Mouse (Mus musculus) hindbrain, embryonic 14.5 days (tissue): ENCODE results near the gene Ugt3a1. TPM values are rescaled to one million over a fixed set of nuclear protein-coding genes. Genes with fewer than 3 reads are reported as not detected.

Experiments
- ATAC-seq: fragments of 200-750 bp; cut with Nextera tagmentation; 2 replicates; pipeline ENCODE4 v1.8.0; 2017; ENCODE audit warnings: moderate number of reproducible peaks, mild to moderate bottlenecking, moderate TSS enrichment, moderate library complexity; ENCODE audit not compliant: low FRiP score
- DNase-seq: peaks from one replicate; pipeline ENCODE4 v3.0.0-alpha.2; 2015; ENCODE audit warnings: low spot score
- H3K27ac ChIP-seq: fragments of 300-500 bp; sonication (generic); 2 replicates; pipeline ENCODE4 v1.5.1; 2014; ENCODE audit warnings: mild to moderate bottlenecking, moderate library complexity
- H3K27me3 ChIP-seq: fragments of 300-500 bp; sonication (generic); 2 replicates; pipeline ENCODE4 v1.6.1; 2014; ENCODE audit warnings: mild to moderate bottlenecking, low read length, mixed read lengths; ENCODE audit not compliant: control insufficient read depth, insufficient read depth
- H3K36me3 ChIP-seq: fragments of 300-500 bp; sonication (generic); replicated peaks from 2 replicates; pipeline ENCODE4 v1.6.1; 2014; ENCODE audit not compliant: control insufficient read depth, insufficient read depth
- H3K4me1 ChIP-seq: fragments of 300-500 bp; sonication (generic); replicated peaks from 2 replicates; pipeline ENCODE4 v1.6.1; 2014; ENCODE audit warnings: antibody characterized with exemption, low read length, mixed read lengths; ENCODE audit not compliant: control insufficient read depth, insufficient read depth
- H3K4me2 ChIP-seq: fragments of 300-500 bp; sonication (generic); replicated peaks from 2 replicates; pipeline ENCODE4 v1.6.1; 2014; ENCODE audit warnings: mild to moderate bottlenecking, moderate library complexity
- H3K4me3 ChIP-seq: fragments of 300-500 bp; sonication (generic); replicated peaks from 2 replicates; pipeline ENCODE4 v1.5.1; 2014; ENCODE audit warnings: mild to moderate bottlenecking, low read length
- H3K9ac ChIP-seq: fragments of 300-500 bp; sonication (generic); 2 replicates; pipeline ENCODE4 v1.6.1; 2014
- H3K9me3 ChIP-seq: fragments of 300-500 bp; sonication (generic); 2 replicates; pipeline ENCODE4 v1.6.1; 2016; ENCODE audit warnings: low read length; ENCODE audit not compliant: control insufficient read depth
- WGBS: fragments of 180-500 bp; shearing (Covaris S2); extraction: QIAGEN DNeasy Blood & Tissue Kit; methylation state at CpG from one replicate; pipeline ENCODE4 v1.1.7; 2014; 5-methylcytosine and 5-hydroxymethylcytosine counted together
- polyA plus RNA-seq: library from polyadenylated mRNA; unstranded; fragments of >200 nt; fragmentation: Nextera tagmentation; extraction: Ambion mirVana; gene quantifications from 2 replicates; pipeline ENCODE4 v1.2.1, GENCODE M21; 2014

The Ugt3a1 gene
- polyA plus RNA-seq, 1 experiment from 2014 or later: not detected

DNA sequence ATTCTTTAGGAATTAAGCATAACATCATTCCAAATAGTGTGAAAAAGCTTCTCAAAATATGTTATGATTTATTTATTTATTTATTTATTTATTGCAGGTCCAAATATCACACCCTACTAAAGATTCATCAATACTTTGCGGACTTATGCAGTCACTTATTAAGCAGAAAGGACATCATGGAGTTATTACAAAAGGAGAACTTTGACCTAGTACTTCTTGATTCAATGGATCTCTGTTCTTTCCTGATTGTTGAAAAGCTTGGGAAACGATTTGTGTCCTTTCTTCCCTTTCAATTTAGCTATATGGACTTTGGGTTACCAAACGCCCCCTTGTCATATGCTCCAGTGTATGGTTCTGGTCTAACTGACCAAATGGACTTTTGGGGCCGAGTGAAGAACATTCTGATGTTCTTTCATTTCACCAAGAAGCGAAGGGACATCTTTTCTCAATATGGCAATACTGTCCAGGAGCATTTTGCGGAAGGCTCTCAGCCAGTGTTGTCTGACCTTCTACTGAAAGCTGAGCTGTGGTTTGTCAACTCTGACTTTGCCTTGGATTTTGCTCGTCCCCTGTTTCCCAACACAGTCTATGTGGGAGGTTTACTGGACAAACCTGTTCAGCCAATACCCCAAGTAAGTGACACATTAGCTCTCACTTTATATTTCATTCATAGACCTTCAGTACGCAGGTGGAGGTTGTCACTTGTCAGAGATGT, 29.4 kb downstream of the Ugt3a1 start:
- ATAC-seq (no peak), DNase-seq (peak; percentile 23)
- H3K27ac ChIP-seq: no peak overlapping the region
- no peaks in the 10 kb centered on the region for H3K27me3 ChIP-seq
- no peak overlapping the region for H3K9ac ChIP-seq
- no peaks in the 10 kb centered on the region for H3K9me3 ChIP-seq
- no peaks in the 10 kb centered on the region for H3K4me1 ChIP-seq
- H3K4me3 ChIP-seq: no peak overlapping the region
- no peaks in the 10 kb centered on the region for H3K36me3 ChIP-seq
- no peak overlapping the region for H3K4me2 ChIP-seq
- 86% methylated on average over 8 of the region's 8 CpGs for WGBS

GRCm38 (mm10) chr15:9334596-9334995, 57.9 kb downstream of the Ugt3a1 start:
- no peak overlapping the region for H3K27ac ChIP-seq
- no peak overlapping the region for H3K9ac ChIP-seq
- no peak for DNase-seq
- H3K9me3 ChIP-seq: no peaks in the 10 kb centered on the region
- no peak overlapping the region for H3K4me2 ChIP-seq
- WGBS: 76% methylated on average over 2 of the region's 2 CpGs
- H3K4me3 ChIP-seq: no peak overlapping the region
- no peaks in the 10 kb centered on the region for H3K36me3 ChIP-seq
- H3K27me3 ChIP-seq: no peaks in the 10 kb centered on the region
- ATAC-seq: no peak
- no peaks in the 10 kb centered on the region for H3K4me1 ChIP-seq

GRCm38 (mm10) chr15:9335341-9335740, 58.7 kb downstream of the Ugt3a1 start, which contains the start of gene Ugt3a2:
TSS of gene Ugt3a2 (plus strand) at chr15:9335550.
- no peak for ATAC-seq
- no peak for DNase-seq
- Histone ChIP-seq H3K27ac (no peak within 1 kb of the TSS), H3K4me2 (no peak within 1 kb of the TSS), H3K4me1 (no peaks in the 10 kb centered on the region), H3K36me3 (no peaks in the 10 kb centered on the region), H3K9me3 (no peaks in the 10 kb centered on the region), H3K27me3 (no peaks in the 10 kb centered on the region), H3K9ac (no peak within 1 kb of the TSS), H3K4me3 (no peak within 1 kb of the TSS)
- WGBS: 92% methylated on average over 4 of the region's 4 CpGs

DNA sequence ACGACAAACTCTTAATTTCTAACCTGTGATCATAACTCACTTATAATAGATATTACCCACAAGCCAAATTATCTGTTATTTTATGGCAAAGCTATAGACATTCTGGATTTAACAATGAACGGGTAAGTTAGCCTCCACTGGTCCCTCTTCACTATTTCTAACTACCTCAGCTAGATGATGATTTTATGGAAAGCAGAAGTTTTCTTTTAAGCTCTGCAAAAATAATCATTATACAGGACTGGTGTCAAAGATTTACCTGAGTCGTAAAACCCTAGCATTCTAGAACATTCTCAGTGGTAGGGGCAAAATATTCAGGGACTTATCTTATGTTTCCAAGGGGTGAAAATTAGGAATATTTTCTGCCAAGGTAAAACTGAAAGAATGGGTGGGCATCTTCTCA, 59.9 kb downstream of the Ugt3a1 start:
- H3K9ac ChIP-seq: no peak overlapping the region
- H3K4me1 ChIP-seq: no peaks in the 10 kb centered on the region
- ATAC-seq: no peak
- H3K27ac ChIP-seq: no peak overlapping the region
- H3K4me2 ChIP-seq: no peak overlapping the region
- H3K36me3 ChIP-seq: no peaks in the 10 kb centered on the region
- H3K27me3 ChIP-seq: no peaks in the 10 kb centered on the region
- WGBS: 94% methylated on average over 3 of the region's 3 CpGs
- H3K4me3 ChIP-seq: no peak overlapping the region
- no peaks in the 10 kb centered on the region for H3K9me3 ChIP-seq
- no peak for DNase-seq

- ATAC-seq (no peak), DNase-seq (no peak)
- H3K9me3 ChIP-seq: no peaks in the 10 kb centered on the region
- H3K4me1 ChIP-seq: no peaks in the 10 kb centered on the region
- no peaks in the 10 kb centered on the region for H3K27me3 ChIP-seq
- WGBS: 73% methylated on average over 3 of the region's 3 CpGs
- H3K27ac ChIP-seq: no peak overlapping the region
- no peak overlapping the region for H3K9ac ChIP-seq
- no peak overlapping the region for H3K4me2 ChIP-seq
- no peaks in the 10 kb centered on the region for H3K36me3 ChIP-seq
- no peak overlapping the region for H3K4me3 ChIP-seq
Observed at GRCm38 (mm10) chr15:9337021-9337420, 60.3 kb downstream of the Ugt3a1 start.

- H3K27ac ChIP-seq: no peak overlapping the region
- no peaks in the 10 kb centered on the region for H3K36me3 ChIP-seq
- ATAC-seq: no peak
- WGBS: 59% methylated on average over 3 of the region's 3 CpGs
- H3K9me3 ChIP-seq: no peaks in the 10 kb centered on the region
- H3K27me3 ChIP-seq: no peaks in the 10 kb centered on the region
- H3K4me1 ChIP-seq: no peaks in the 10 kb centered on the region
- DNase-seq: no peak
- no peak overlapping the region for H3K4me3 ChIP-seq
- no peak overlapping the region for H3K4me2 ChIP-seq
- no peak overlapping the region for H3K9ac ChIP-seq
Observed at GRCm38 (mm10) chr15:9348739-9349138, 72.1 kb downstream of the Ugt3a1 start.

GRCm38 (mm10) chr15:9362801-9363200, 86.1 kb downstream of the Ugt3a1 start:
- no peak overlapping the region for H3K9ac ChIP-seq
- H3K27ac ChIP-seq: no peak overlapping the region
- no peak overlapping the region for H3K4me3 ChIP-seq
- no peak for DNase-seq
- ATAC-seq: no peak
- no peak overlapping the region for H3K4me2 ChIP-seq
- H3K9me3 ChIP-seq: no peaks in the 10 kb centered on the region
- 76% methylated on average over 2 of the region's 2 CpGs for WGBS
- no peaks in the 10 kb centered on the region for H3K4me1 ChIP-seq
- no peaks in the 10 kb centered on the region for H3K27me3 ChIP-seq
- no peaks in the 10 kb centered on the region for H3K36me3 ChIP-seq

Other genes starting within 250 kb of the Ugt3a1 start
- gene Nadk2, start 205.6 kb upstream of the Ugt3a1 start, polyA plus RNA-seq: 37.8 and 38.4 TPM in 2 replicates
- 7.6 and 8.5 TPM in 2 replicates for gene Lmbrd2, start 136.3 kb upstream of the Ugt3a1 start, polyA plus RNA-seq
- gene Skp2, start 121.5 kb upstream of the Ugt3a1 start, polyA plus RNA-seq: 19.7 and 25.7 TPM in 2 replicates
- gene Ugt3a2, start 58.7 kb downstream of the Ugt3a1 start, polyA plus RNA-seq: not detected in 2 replicates
- gene Capsl, start 159.1 kb downstream of the Ugt3a1 start, polyA plus RNA-seq: 6.4 and 6.9 TPM in 2 replicates